Mouse (Mus musculus): ENCODE measurements at regions not wholly inside any gene's neighbourhood (a gene's known extent, or its start where the extent isn't known, plus 50 kb on each side); places are given as distances from the start of the nearest gene placed in this dataset.
A peak's percentile ranks its signal among the peaks of the same experiment; 100 is the strongest.

DNA sequence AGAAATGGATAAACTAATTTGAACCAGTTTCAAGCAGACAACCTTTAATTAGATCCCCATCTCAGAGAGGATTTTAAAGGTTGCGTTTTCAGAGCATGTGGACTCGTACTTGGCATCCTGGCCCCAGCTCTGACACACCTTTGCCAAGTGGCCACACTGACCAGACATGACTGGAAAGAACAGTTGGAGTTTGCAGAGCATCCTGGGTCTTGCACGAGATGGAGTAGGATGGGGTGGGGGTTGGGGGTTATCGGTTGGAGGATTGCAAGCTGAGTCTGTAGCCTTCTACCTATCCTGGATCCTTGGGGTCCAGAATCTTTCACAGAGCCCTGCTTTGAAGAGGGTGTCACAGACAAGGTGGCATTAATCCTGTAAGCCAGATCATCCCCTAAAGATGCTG is 550.9 kb upstream of the Mgmt start:
- no peak for DNase-seq (ENCODE audit: extremely low spot score in 1 of 2, low spot score in 2 of 2)
- intact Hi-C loops (cut with DNase I) = no loop called here

DNA sequence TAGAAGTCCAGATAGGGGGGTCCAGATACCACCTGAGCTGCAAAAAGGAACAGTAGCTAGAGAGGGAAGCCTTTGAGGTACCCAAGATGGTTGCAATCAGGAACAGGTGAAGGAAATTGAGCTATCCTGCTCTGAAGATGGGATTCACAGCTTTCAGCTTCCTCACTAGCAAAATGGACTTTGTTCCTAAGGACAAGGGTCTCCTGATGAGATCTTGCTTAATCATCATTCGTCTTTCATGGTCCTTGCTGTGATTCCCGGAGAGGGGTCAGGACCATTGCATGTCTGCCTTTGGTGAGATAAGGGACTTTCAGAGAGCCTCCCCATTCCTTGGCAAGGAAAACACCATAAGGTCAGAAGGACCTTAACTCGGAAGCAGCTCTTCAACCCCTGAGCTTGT is 549.4 kb upstream of the Mgmt start:
- intact Hi-C loops (cut with DNase I) = no loop called here
- no peak for DNase-seq (ENCODE audit: extremely low spot score in 1 of 2, low spot score in 2 of 2)

DNA sequence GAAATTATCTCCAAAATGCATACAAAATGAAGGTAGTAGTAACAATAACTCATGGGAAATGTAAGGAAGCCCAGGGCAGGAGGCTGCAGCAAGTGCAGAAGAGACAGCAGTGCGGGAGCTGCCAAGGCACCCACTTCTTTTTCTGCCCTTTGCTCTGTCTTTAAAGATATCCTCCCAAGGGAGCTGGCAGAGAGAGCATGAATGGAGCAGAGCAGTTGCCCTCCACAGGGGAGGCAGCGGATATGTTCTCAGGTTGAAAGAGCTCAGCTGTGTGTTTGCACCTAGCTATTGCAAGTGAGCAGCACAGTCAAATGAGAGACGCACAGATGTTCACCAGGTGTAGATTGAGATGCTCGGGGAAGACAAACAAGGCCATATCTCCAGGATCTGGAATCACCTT is 547.9 kb upstream of the Mgmt start:
- intact Hi-C loops (cut with DNase I) = no loop called here
- no peak for DNase-seq (ENCODE audit: extremely low spot score in 1 of 2, low spot score in 2 of 2)

DNA sequence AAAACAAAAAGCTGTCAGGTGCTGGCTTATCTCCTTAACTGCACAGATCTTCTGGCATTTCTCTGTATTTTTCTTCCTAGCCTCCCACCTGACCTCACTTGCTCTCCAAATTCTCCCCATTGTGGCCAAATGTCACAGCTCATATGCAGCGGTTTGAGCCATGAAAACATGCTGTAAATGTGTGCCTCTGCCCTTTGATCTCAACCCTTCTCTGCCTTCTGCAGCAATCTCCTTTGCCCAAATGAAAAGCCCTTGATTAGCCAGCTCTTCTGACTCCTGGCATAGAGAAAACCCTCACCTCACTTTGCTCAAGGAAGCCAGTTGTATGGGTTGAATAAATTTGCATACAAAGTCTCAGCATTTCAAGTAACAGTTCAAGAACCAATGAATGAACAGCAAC is 546.1 kb upstream of the Mgmt start:
- intact Hi-C loops (cut with DNase I) = no loop called here
- DNase-seq (ENCODE audit: extremely low spot score in 1 of 2, low spot score in 2 of 2) = no peak

DNA sequence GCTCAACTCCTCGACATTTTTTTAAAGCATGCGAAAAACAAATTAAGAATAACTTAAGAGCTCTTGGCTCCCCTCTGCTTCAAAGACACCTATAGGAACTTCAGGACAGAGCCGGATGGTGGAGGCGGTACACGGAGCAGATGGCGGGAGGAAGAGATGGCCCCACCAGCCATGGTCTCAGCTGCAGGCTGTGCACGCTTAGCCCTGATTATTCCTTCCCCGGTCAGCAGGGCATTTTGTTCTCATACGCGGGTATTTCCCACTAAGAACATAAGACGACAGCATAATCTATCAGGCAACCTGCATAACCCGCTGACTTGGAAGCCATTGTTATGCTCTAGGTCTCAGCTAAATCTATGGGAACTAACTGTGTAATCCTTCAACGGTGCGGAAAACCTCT is 544.8 kb upstream of the Mgmt start:
- intact Hi-C loops (cut with DNase I) = no loop called here
- DNase-seq (ENCODE audit: extremely low spot score in 1 of 2, low spot score in 2 of 2) = no peak

DNA sequence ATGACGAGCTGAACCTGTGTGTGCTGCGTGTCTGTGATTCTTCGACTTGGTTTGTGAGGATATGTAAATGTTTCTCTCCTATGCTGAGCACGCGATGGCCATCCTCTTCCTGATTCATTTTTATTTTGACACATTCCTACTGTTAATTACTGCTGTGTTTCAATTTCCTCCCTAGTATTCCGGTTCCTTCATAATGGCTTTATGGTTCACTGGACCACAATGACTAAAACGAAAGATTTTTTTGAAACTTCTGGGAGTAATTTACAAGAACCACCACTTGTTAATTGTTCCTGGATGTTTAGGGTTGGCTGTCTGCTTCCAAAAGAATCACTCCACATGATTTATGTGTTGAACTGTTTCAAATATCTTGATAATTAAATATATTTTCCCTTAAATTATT is 537.4 kb upstream of the Mgmt start:
- intact Hi-C loops (cut with DNase I) = no loop called here
- no peak for DNase-seq (ENCODE audit: extremely low spot score in 1 of 2, low spot score in 2 of 2)

DNA sequence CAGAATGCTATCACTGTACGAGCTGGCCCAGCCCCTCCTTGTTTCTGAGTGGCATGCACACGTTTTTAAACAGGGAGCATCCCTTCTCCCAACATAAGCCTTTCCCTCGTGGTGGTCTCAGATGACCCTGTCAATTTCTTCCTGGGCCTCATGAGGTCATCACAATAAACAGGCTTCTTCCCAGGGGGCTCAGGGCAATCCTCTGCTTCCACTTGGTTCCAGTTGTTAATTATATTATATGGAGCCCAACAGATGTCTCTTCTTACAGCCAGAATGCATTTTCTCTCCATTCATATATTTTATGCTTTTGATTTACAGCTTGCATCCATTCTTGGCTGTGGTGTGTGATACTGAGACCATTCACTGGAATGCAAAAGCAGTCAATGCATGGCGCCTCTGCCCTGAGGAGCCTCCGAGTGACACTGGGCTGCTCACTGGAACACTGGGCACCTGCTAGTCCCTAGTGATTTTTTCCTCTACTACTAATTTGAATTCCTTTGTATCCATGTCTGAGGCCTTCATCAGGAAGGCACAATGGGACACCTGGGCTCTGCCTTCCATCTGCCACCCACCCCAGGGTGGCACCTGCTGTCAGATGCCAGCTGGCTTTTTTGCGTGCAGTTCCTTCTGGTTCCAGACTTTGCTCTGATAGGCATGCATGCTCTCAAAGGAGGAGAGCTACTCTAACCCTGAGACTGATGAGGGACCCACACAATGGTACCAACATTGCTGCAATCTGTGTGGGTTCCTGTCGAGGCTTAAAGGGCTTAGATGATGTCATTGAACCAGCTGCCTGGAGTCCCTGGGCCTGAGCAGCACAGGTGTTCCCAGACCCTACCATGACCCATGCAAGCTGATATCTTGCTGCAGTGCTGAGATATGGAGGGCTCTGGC is 528.8 kb upstream of the Mgmt start:
- intact Hi-C loops (cut with DNase I) = no loop called here
- DNase-seq (ENCODE audit: extremely low spot score in 1 of 2, low spot score in 2 of 2) = no peak

DNA sequence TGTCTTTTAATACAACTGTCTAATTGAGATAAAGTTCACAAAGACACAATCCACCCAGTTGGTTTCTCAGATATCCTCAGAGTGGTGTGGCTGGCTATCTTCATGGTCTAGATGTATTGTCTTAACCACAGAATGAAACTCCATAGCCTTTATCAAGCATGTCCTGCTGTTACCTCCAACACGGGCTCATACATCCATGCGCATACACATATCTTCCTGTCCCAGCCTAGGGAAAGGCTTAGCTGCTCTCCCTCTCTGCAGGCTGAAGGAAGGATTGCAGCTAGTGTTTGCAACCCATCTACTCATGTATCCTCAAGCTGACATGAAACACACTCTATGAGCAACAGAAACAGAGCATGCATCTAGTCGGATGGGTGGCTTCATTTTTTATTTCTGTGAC is 517.2 kb upstream of the Mgmt start:
- no peak for DNase-seq (ENCODE audit: extremely low spot score in 1 of 2, low spot score in 2 of 2)
- intact Hi-C loops (cut with DNase I) = no loop called here

DNA sequence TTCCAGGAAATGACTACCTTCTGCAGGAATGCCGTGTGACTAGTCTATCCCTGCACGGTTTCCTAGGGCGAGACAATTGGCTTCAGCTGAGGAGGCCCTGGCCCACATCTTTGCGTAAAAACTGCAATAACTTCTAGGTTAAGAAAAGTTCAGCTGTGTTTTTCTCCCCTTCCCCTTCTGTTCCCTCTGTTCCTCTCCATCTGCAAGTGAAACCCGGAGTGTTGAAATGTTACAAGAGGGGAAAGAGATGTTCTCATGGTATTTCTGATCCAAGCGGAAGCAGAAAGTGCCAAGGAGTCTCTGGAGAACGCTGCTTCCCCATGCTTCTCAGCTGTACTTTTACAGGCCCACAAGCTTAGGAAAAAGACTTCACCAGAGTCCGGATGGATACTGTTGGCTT is 516.7 kb upstream of the Mgmt start:
- intact Hi-C loops (cut with DNase I) = no loop called here
- no peak for DNase-seq (ENCODE audit: extremely low spot score in 1 of 2, low spot score in 2 of 2)

DNA sequence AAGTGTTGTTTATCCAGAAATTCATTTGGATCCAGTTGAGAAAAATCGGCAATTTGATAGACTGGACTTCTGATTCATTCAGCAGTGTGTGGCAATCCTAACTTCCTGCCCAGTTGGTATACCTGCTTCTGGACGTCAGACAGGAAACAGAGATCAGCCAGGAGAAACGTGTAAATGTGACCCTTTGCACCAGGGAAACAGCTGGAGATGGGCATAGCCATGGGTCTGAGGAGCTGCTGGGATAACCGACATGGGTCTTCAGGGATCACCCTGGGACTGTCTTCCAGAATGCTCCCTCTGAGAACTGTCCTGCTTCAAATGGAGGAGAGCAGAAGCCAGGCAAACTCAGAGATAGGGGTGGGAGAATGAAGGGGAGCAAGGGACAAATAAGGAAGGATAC is 516.1 kb upstream of the Mgmt start:
- no peak for DNase-seq (ENCODE audit: extremely low spot score in 1 of 2, low spot score in 2 of 2)
- intact Hi-C loops (cut with DNase I) = no loop called here

DNA sequence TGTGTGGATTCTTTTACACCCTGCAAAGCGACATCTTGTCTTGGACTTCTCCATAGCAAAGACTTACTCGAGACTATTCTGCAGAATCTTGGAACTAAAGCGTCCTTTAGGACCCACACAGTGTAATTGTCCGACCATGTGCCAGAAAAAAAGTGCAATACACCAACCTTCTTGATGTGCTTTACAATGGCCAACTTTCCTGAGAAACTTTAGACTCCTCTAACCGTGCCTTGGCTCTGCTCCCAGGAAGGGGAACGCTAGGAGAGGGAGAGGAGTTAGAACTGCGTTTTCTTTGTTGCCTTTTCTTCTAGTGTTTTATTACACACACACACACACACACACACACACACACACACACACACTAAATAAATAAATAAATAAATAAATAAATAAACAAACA is 515.1 kb upstream of the Mgmt start:
- intact Hi-C loops (cut with DNase I) = no loop called here
- DNase-seq (ENCODE audit: extremely low spot score in 1 of 2, low spot score in 2 of 2) = no peak

DNA sequence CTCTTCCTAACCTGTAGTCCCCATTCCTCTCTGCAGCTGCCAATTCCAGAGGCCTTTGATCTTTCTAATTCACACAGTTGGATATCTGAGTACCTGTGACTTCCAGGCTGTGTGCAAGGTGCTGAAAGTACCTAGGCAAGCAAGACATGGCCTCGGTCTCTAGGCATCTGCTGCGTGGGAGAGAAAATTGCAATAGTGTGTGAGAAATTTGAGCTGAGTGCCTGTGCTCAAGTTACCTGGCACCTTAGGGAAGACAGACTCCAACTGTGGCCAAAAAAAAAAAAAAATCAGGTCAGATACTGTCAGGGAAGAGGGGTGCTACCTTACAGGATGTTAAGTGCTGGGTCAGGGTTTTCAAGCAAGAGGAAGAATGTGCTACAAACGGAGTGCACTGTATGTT is 514.7 kb upstream of the Mgmt start:
- intact Hi-C loops (cut with DNase I) = no loop called here
- DNase-seq (ENCODE audit: extremely low spot score in 1 of 2, low spot score in 2 of 2) = no peak

DNA sequence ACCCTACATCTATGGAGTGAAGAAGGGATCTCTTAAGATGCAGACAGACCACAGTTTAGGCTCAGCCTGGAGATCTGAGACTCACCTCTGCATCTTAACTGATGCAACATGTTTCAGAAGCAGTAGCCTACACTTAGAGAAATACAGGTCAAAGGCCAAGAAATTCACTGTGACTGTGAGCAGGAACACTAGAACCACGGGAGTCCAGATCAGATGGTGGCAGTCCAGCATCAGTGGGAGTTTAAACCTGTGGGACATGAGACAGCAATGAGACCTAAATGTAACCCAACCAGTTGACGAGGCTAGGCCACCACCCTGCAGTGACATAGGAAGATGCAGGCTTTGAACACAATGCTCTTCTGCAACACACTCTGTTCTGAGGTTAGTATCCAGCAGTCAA is 511.1 kb upstream of the Mgmt start:
- DNase-seq (ENCODE audit: extremely low spot score in 1 of 2, low spot score in 2 of 2) = no peak
- intact Hi-C loops (cut with DNase I) = no loop called here

DNA sequence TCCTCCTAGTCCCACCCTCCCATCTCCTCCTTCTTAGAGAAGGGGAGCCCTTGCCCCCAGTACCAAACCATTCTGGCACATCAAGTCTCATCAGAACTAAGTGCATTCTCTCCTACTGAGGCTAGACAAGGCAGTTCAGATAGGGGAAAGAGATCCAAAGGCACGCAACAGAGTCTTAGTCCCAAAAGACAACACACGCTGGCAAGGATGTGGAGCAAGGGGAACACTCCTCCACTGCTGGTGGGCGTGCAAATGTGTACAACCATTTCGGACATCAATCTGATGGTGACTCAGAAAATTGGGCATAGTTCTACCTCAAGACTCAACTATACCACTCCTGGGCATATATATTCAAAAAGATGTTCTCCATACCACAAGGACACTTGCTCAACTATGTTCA is 506.7 kb upstream of the Mgmt start:
- intact Hi-C loops (cut with DNase I) = no loop called here
- DNase-seq (ENCODE audit: extremely low spot score in 1 of 2, low spot score in 2 of 2) = no peak

DNA sequence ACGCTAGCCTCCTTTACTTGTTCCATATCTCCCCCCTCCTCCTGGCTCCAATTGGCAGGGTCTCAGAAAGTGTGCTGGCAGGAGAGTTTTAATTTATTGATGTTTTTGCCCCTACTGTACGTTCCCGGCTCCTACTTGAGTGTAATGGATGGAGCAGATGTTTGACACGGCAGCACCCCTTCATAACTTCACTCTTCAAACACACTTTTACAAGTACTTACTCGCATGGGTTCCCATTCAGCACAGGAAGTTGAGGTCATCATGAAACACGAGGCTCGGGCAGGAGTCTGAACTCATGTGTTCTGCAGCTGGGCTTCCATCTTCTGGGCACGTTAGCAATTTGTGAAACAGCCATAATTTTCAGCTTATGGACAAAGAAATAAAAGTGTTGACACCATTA is 504.3 kb upstream of the Mgmt start:
- intact Hi-C loops (cut with DNase I) = no loop called here

DNA sequence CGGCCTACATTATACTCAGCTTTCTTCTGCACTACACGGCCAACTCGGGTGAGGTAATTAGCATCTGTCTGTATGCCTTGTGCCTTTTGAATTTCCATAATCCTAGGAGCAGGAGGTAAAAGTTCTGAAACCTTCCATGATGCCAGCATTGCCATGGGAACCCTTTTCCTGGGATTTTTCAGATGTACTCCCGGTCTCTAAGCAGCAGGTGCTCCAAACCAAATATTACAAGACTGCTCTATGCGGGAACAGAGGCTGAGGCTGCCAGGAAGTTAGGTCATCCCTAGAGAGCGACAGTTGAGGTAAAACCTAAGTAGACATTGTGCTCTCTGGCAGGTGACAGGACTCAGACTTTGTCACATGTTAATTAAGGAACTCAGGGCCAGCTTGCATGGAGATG is 501.0 kb upstream of the Mgmt start:
- intact Hi-C loops (cut with DNase I) = no loop called here
- DNase-seq (ENCODE audit: extremely low spot score in 1 of 2, low spot score in 2 of 2) = peak in 1 of 2 experiments; percentile 23

More for the DNA sequence above, 504.3 kb upstream of the Mgmt start:
- DNase-seq (ENCODE audit: extremely low spot score in 1 of 2, low spot score in 2 of 2) = no peak

DNA sequence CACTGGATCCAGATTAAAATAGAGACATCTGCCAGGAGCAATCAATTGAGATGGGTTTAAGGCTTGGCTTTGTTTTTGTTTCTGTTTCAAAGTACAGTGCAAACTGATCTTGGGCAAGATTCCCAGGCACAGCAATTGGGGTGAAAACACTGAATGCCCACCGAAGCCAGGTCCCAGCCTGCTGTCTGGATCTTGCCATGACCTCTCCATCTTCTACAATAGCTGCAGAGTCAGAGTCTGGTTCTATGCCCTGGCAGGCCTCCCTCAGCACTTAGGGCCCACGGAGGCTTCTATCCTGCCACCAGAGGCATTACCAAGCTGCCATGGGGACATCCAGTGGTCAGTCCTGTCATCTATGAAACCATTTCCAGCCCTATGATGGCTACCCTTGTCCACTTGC is 498.6 kb upstream of the Mgmt start:
- intact Hi-C loops (cut with DNase I) = no loop called here
- DNase-seq (ENCODE audit: extremely low spot score in 1 of 2, low spot score in 2 of 2) = peak in 1 of 2 experiments; percentile 9

DNA sequence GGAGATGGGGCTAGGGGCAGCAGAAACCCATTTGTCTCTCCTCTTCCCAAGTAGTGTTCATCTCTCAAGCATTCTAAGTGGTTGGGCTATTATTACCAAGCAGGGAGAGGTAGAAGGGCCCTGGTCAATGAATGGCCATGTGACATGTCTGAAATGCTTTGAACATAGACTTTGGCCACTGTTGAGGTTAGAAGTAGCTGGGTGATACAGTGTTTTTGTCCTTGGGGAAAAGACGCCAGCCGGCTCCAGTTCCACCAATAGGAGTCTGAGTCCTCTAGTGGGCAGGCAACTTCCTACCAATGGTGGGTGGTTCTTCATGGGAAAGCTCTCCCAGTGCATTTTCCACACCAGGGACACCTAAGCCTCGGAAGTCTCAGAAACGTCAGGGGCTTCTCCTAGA is 497.3 kb upstream of the Mgmt start:
- intact Hi-C loops (cut with DNase I) = no loop called here
- DNase-seq (ENCODE audit: extremely low spot score in 1 of 2, low spot score in 2 of 2) = no peak

DNA sequence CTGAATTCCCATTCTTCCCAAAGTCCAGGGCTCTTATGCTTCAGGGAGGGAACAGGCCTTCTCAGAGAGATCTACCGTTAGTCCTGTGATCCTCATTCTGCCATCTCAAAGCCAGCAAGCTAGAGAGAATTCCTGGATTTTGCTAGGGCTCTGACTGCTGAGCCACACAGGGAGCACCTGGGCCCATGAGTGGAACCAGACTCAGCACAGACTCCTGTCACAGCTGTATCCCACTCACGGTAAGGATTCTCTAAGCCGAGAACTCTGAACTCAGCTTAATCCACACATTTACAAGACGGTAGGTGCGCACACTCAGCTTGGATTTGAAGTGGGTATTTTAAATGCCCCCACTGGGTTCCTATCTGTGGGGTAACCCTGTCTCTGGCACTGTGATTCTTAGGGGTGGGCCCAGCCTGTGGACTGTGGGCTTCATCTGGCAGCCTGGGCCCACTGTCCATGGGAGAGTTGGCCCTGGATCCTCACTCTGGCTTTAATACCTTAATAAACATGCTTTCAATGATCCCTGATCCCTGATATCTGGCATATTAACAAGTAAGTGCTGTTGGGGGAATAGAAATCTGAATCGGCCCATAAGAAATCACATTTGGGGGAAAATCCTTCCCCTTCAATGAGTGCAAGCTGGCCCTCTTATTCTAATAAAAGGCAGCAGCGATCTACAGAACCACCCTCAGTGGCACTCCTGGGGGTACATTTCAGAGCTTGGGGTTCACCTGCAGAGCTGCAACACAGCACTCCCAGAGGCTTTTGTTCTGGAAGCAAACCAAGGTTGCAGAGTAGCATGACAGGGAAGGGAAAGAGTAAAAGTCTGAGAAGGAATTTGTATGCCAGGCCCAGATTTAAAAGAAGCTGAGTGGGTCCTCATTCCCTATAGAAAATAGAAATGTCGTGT is 491.5 kb upstream of the Mgmt start:
- DNase-seq (ENCODE audit: extremely low spot score in 1 of 2, low spot score in 2 of 2) = no peak
- intact Hi-C loops (cut with DNase I) = no loop called here

DNA sequence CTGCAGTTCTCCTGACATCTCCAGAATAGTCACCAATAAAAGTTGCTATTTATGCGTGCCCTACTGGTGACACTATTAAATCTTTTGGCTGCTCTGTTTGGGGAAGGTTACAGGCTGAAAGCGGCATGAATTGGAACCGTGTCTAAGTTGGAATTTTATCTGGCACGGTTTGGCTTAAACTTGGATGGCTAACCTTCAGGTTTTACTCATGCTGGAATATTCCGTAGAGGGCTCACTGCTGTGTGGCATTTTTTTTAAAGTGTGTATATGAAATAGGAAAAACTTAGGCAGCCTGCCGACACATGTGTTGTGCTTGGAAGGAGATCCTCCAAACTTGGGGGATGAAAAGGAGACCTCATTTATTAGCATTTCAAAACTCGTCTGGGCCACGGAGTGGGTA is 489.0 kb upstream of the Mgmt start:
- intact Hi-C loops (cut with DNase I) = no loop called here
- no peak for DNase-seq (ENCODE audit: extremely low spot score in 1 of 2, low spot score in 2 of 2)

Data from left cerebral cortex, postnatal 10 days (tissue).